Mouse (Mus musculus) hindlimb bud, embryonic 11.5 days (tissue): Measurements from ENCODE around the gene Trip10.

Source experiments
- DNase-seq: peaks from one replicate; pipeline ENCODE4 v3.0.0-alpha.2; 2012; ENCODE audit warnings: low read depth, low spot score; ENCODE audit errors: extremely low spot score

Gene Trip10

GRCm38 (mm10) chr17:57290001-57290670 lies 40.9 kb downstream of the Trip10 start:
- no peak for DNase-seq

- DNase-seq = no peak
Measured at GRCm38 (mm10) chr17:57290671-57291055, 41.4 kb downstream of the Trip10 start.

- no peak for DNase-seq
Measured at GRCm38 (mm10) chr17:57292302-57292701, 43.0 kb downstream of the Trip10 start.

- no peak for DNase-seq
Measured at GRCm38 (mm10) chr17:57292968-57293367, 43.7 kb downstream of the Trip10 start.

- no peak for DNase-seq
Measured at GRCm38 (mm10) chr17:57295935-57296334, 46.7 kb downstream of the Trip10 start.

- no peak for DNase-seq
Measured at GRCm38 (mm10) chr17:57297040-57297439, 47.8 kb downstream of the Trip10 start.

GRCm38 (mm10) chr17:57305593-57305992 lies 56.3 kb downstream of the Trip10 start:
- DNase-seq = no peak

GRCm38 (mm10) chr17:57307074-57307473 lies 57.8 kb downstream of the Trip10 start:
- no peak for DNase-seq

- no peak for DNase-seq
Measured at GRCm38 (mm10) chr17:57311801-57312200, 62.5 kb downstream of the Trip10 start.
